Mouse (Mus musculus): ENCODE data around the gene Pak2. TPM values are rescaled to one million over a fixed set of nuclear protein-coding genes. Genes with fewer than 3 reads are reported as not detected.

Gene Pak2
- total RNA-seq, 2 experiments from 2014 or later, result 25.6 to 26.0 TPM

- intact Hi-C loops (cut with DNase I), result no loop called here
- DNase-seq (ENCODE audit: low spot score in 2 of 2), result peak; percentile 40 to 75
Observed at GRCm38 (mm10) chr16:32009913-32010312, 69.2 kb downstream of the Pak2 start.

DNA sequence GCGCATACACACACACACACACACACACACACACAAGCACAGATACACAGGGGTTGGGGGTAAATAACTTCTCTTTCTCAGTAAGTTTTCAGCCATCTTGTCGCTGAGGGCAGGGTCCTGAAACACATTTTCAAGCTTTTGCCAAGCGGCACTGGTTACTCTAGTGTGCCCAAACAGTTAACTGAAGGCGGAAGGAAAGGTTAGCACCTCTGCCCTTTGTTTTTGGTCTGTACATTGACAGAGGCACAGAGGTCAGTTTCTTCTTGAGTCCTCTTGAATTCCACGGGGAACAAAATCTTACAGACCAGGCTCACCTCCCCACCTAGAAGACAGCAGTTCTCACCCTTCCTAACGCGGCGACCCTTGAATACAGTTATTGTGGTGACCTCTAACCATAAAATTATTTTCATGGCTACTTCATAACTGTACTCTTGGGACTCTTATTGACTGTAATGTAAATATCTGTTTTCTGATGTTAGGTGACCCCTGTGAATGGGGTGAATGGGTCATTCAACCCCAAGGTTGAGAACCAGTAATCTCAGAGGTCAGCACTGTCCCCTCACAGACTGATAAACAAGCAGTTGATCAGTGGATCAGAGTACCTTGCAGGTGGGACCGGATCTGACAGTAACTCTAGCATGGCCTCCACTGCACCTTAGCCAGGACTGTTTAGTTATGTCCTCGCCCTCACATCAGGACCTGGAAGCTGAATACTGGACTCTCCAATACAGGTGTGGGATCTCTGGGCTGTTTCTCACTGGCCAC lies 70.4 kb downstream of the Pak2 start:
- intact Hi-C loops (cut with DNase I), result no loop called here

GRCm38 (mm10) chr16:32004731-32005130 lies 74.4 kb downstream of the Pak2 start:
- intact Hi-C loops (cut with DNase I), result no loop called here

More for the DNA sequence above, 70.4 kb downstream of the Pak2 start:
- no peak for DNase-seq (ENCODE audit: low spot score in 2 of 2)

GRCm38 (mm10) chr16:32002509-32003477 lies 76.3 kb downstream of the Pak2 start, which contains the start of gene Senp5:
TSS of gene Senp5 (minus strand) at chr16:32003287.
- DNase-seq (ENCODE audit: low spot score in 2 of 2), result peak; percentile 92 to 93
- intact Hi-C loops (cut with DNase I), result loop anchor here (2.0 kb wide), 1 partner anchor 54 kb away; the partner anchor contains the start of genes 0610012G03Rik and Ncbp2

More at GRCm38 (mm10) chr16:32004731-32005130, 74.4 kb downstream of the Pak2 start:
- DNase-seq (ENCODE audit: low spot score in 2 of 2), result no peak

GRCm38 (mm10) chr16:31996371-31996770 lies 82.8 kb downstream of the Pak2 start:
- intact Hi-C loops (cut with DNase I), result no loop called here
- no peak for DNase-seq (ENCODE audit: low spot score in 2 of 2)

DNA sequence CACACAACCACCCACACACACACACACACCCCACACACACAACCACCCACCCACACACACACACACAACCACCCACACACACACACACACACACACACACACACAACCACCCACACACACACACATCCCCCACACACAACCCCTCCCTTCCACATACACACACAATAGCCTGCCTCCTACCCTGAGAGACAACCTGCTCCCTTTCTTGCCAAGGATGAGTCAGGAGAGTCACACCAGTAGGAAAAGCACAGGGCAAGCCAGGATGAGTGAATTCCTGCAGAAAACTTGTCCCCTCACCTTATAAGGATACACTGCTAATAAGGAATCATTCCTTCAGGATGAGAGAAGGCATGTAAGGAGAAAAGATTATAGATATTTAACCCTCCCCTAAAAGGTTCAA lies 85.2 kb downstream of the Pak2 start:
- intact Hi-C loops (cut with DNase I), result no loop called here

DNA sequence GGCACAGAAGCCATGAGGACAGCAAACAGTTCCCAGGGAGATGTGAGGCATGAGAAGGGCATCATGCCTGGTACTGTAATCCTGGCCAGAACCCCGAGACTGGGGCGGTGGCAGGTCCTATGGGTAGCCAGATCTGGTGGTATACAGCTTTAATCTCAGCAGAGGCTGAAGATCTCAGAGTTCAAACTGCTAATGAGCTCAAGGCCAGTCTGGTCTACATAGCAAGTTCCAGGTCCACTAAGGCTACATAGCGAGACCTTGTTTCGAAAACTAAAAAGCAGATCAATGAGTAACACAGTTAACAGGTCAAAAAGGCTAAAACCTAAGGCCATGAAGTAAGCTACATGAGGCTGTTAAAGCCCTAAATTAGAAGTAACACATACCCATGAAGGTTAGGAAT lies 85.9 kb downstream of the Pak2 start:
- DNase-seq (ENCODE audit: low spot score in 2 of 2), result no peak
- intact Hi-C loops (cut with DNase I), result no loop called here

More for the DNA sequence above, 85.2 kb downstream of the Pak2 start:
- DNase-seq (ENCODE audit: low spot score in 2 of 2), result peak in 1 of 2 experiments; percentile 31

GRCm38 (mm10) chr16:31992039-31992438 lies 87.1 kb downstream of the Pak2 start:
- DNase-seq (ENCODE audit: low spot score in 2 of 2), result no peak
- intact Hi-C loops (cut with DNase I), result no loop called here

- intact Hi-C loops (cut with DNase I), result no loop called here
- DNase-seq (ENCODE audit: low spot score in 2 of 2), result no peak
Observed at GRCm38 (mm10) chr16:31980946-31981345, 98.2 kb downstream of the Pak2 start.

- no peak for DNase-seq (ENCODE audit: low spot score in 2 of 2)
- intact Hi-C loops (cut with DNase I), result no loop called here
Observed at GRCm38 (mm10) chr16:31979501-31979900, 99.6 kb downstream of the Pak2 start.

DNA sequence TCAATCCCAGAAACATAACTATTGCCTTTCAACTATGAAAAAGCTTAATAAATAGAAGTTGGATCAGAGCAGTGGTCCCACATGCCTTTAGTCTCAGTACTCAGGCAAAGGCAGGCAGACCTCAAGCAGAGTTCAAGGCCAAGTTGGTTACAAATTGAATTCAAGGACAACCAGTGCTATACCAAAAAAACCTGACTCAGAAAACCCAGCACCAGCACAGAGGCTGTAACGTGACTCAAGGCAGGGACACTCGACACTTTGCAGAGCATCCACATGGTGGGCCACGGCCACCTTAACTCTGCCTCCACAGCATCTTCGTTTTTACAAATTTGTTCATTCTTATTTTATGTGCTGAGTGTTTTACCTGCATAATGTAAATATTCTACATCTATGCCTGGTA lies 103.9 kb downstream of the Pak2 start:
- no peak for DNase-seq (ENCODE audit: low spot score in 2 of 2)

More for the DNA sequence above, 103.9 kb downstream of the Pak2 start:
- intact Hi-C loops (cut with DNase I), result no loop called here

Small RNA genes within 50 kb of the gene (microRNA-seq; reads per million reads assigned to microRNA genes)
- 0 reads per million in 2 experiments for gene Gm26269

Other genes with a start within 250 kb of the Pak2 start
- gene Meltf, start 200.5 kb downstream of the Pak2 start, total RNA-seq (2021), result under 1 TPM; 0.30 to 0.55 TPM
- 10 to 100 TPM; 23.3 to 25.1 TPM for gene Pigz, start 145.5 kb downstream of the Pak2 start, total RNA-seq (2021)
- gene 0610012G03Rik, start 130.8 kb downstream of the Pak2 start, total RNA-seq (2021), result 10 to 100 TPM; 45.3 to 47.3 TPM
- gene Ncbp2, start 130.8 kb downstream of the Pak2 start, total RNA-seq (2021), result 10 to 100 TPM; 50.9 to 53.8 TPM
- gene Senp5, start 76.1 kb downstream of the Pak2 start, total RNA-seq (2021), result 10 to 100 TPM; 45.1 to 46.0 TPM
- 10 to 100 TPM; 23.9 to 27.1 TPM for gene Pigx, start 20.4 kb upstream of the Pak2 start, total RNA-seq (2021)
- 10 to 100 TPM; 74.3 to 74.5 TPM for gene Cep19, start 20.5 kb upstream of the Pak2 start, total RNA-seq (2021)
- gene Nrros, start 86.3 kb upstream of the Pak2 start, total RNA-seq (2021), result 1 to 10 TPM; 7.9 to 8.9 TPM
- not detected for gene Bex6, start 100.5 kb upstream of the Pak2 start, total RNA-seq (2021)
- 10 to 100 TPM; 46.8 to 49.6 TPM for gene Fbxo45, start 167.8 kb upstream of the Pak2 start, total RNA-seq (2021)
- gene Wdr53, start 167.9 kb upstream of the Pak2 start, total RNA-seq (2021), result 10 to 100 TPM; 11.8 to 12.6 TPM
- gene Smco1, start 192.1 kb upstream of the Pak2 start, total RNA-seq (2021), result under 1 TPM in 1 of 2 experiments, not detected in 1; 0.50 TPM
- gene Rnf168, start 198.1 kb upstream of the Pak2 start, total RNA-seq (2021), result 10 to 100 TPM; 27.7 TPM

All from left cerebral cortex, postnatal 25 days (tissue).